Mouse (Mus musculus) thymus, postnatal 0 days (tissue): Measurements from ENCODE around the gene Acin1. TPM values are rescaled to one million over a fixed set of nuclear protein-coding genes. Genes with fewer than 3 reads are reported as not detected.

Experiments used
- DNase-seq: peaks from one replicate; pipeline ENCODE4 v3.0.0-alpha.2; 2015; ENCODE audit warnings: low spot score
- polyA plus RNA-seq: library from polyadenylated mRNA; unstranded; fragments of >200 nt; fragmentation: Nextera tagmentation; extraction: Ambion mirVana; gene quantifications from 2 replicates; pipeline ENCODE4 v1.2.1, GENCODE M21; 2015

The Acin1 gene
- polyA plus RNA-seq, 1 experiment from 2014 or later = 173 TPM

- no peak for DNase-seq
These were observed 12.0 kb upstream of the Acin1 start, which contains the start of gene Gm29776 for GRCm38 (mm10) chr14:54698733-54699132. Gene Gm29776, minus strand, starts transcription at chr14:54698833.

- no peak for DNase-seq
These were observed 10.0 kb upstream of the Acin1 start for GRCm38 (mm10) chr14:54696752-54697151.

- no peak for DNase-seq
These were observed 8.3 kb upstream of the Acin1 start for GRCm38 (mm10) chr14:54695042-54695441.

GRCm38 (mm10) chr14:54687251-54687650, 520 bp upstream of the Acin1 start:
- no peak for DNase-seq

- DNase-seq = peak; percentile 87
These were observed 639 bp downstream of the Acin1 start, which contains the start of gene 1700123O20Rik for GRCm38 (mm10) chr14:54686063-54686521. Gene 1700123O20Rik, plus strand, starts transcription at chr14:54686216.

GRCm38 (mm10) chr14:54685471-54685870, 1.3 kb downstream of the Acin1 start:
- DNase-seq = no peak

GRCm38 (mm10) chr14:54682396-54682795, 4.3 kb downstream of the Acin1 start:
- peak; percentile 38 for DNase-seq

GRCm38 (mm10) chr14:54678657-54679304, 8.0 kb downstream of the Acin1 start:
- DNase-seq = no peak

- no peak for DNase-seq
These were observed 10.4 kb downstream of the Acin1 start for GRCm38 (mm10) chr14:54676290-54676689.

- no peak for DNase-seq
These were observed 12.4 kb downstream of the Acin1 start for GRCm38 (mm10) chr14:54674317-54674716.

- peak; percentile 55 for DNase-seq
These were observed 17.4 kb downstream of the Acin1 start for GRCm38 (mm10) chr14:54669381-54669780.

- DNase-seq = no peak
These were observed 22.1 kb downstream of the Acin1 start for GRCm38 (mm10) chr14:54664477-54665222.

- no peak for DNase-seq
These were observed 26.7 kb downstream of the Acin1 start for GRCm38 (mm10) chr14:54660009-54660408.

GRCm38 (mm10) chr14:54653496-54653895, 33.2 kb downstream of the Acin1 start:
- peak; percentile 81 for DNase-seq

- DNase-seq = no peak
These were observed 33.9 kb downstream of the Acin1 start for GRCm38 (mm10) chr14:54652787-54653186.

GRCm38 (mm10) chr14:54651556-54651955, 35.2 kb downstream of the Acin1 start:
- DNase-seq = no peak

- DNase-seq = peak; percentile 93
These were observed 35.9 kb downstream of the Acin1 start for GRCm38 (mm10) chr14:54650621-54651454.

- no peak for DNase-seq
These were observed 38.8 kb downstream of the Acin1 start for GRCm38 (mm10) chr14:54647900-54648299.

GRCm38 (mm10) chr14:54646898-54647636, 39.7 kb downstream of the Acin1 start:
- no peak for DNase-seq

GRCm38 (mm10) chr14:54646455-54646854, 40.3 kb downstream of the Acin1 start:
- DNase-seq = no peak

- no peak for DNase-seq
These were observed 42.4 kb downstream of the Acin1 start for GRCm38 (mm10) chr14:54644294-54644693.
